Mouse (Mus musculus) E14TG2a.4 (cell line): Measurements from ENCODE around the gene Rnf144b.

Experiments
- CTCF ChIP-seq: conservative IDR thresholded peaks from 2 replicates; pipeline ENCODE4 v1.5.1; 2014; ENCODE audit warnings: low read length
- POU5F1 ChIP-seq: IDR thresholded peaks from 2 replicates; pipeline ENCODE4 v1.6.1; 2014; ENCODE audit warnings: low read length, borderline replicate concordance

DNA sequence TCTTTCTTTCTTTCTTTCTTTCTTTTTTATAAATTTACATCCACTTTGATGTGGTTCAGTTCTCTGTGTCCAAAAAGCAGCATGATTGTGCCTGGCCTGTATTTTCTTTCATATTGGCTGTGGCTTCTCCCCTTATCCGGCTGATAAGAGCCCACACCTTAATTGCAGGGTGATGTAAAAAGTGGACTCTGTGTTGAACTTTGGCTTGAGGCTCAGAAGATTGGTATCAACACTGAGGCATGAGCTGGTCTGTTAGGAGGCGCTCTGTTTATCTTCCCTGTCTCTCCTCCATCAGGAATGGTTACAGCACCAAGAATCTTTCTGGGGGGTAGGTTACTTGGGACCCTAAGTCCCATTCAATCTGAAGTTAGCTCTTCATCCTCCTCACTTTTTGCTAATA, 69.7 kb downstream of the Rnf144b start:
- no peak for TF ChIP-seq CTCF
- no peak for TF ChIP-seq POU5F1
